Mouse (Mus musculus) midbrain, embryonic 14.5 days (tissue): ENCODE data around the gene Hist1h2bl. TPM values are rescaled to one million over a fixed set of nuclear protein-coding genes. Genes with fewer than 3 reads are reported as not detected.
"Not testable (repeated sequence)": the region's sequence is repeated elsewhere in the genome, so short reads cannot be mapped to it uniquely, and the experiment has no call there.

ENCODE experiments used
- ATAC-seq: fragments of 200-750 bp; cut with Nextera tagmentation; 2 replicates; pipeline ENCODE4 v1.8.0; 2017; ENCODE audit warnings: moderate number of reproducible peaks, moderate library complexity; ENCODE audit not compliant: low FRiP score, low TSS enrichment
- DNase-seq: peaks from one replicate; pipeline ENCODE4 v3.0.0-alpha.2; 2015
- H3K27ac ChIP-seq: fragments of 300-500 bp; sonication (generic); replicated peaks from 2 replicates; pipeline ENCODE4 v1.5.1; 2014; ENCODE audit warnings: mild to moderate bottlenecking, low read depth, low read length, moderate library complexity
- H3K27me3 ChIP-seq: fragments of 300-500 bp; sonication (generic); 2 replicates; pipeline ENCODE4 v1.6.1; 2014; ENCODE audit warnings: low read length, control low read depth, mixed read lengths; ENCODE audit not compliant: control insufficient read depth, insufficient read depth
- H3K36me3 ChIP-seq: fragments of 300-500 bp; sonication (generic); 2 replicates; pipeline ENCODE4 v1.6.1; 2014; ENCODE audit warnings: low read length, control low read depth; ENCODE audit not compliant: control insufficient read depth, insufficient read depth
- H3K4me1 ChIP-seq: fragments of 300-500 bp; sonication (generic); 2 replicates; pipeline ENCODE4 v1.6.1; 2014; ENCODE audit warnings: mild to moderate bottlenecking, antibody characterized with exemption, low read length, control low read depth; ENCODE audit not compliant: control insufficient read depth, insufficient read depth
- H3K4me2 ChIP-seq: fragments of 300-500 bp; sonication (generic); 2 replicates; pipeline ENCODE4 v1.6.1; 2014; ENCODE audit warnings: mild to moderate bottlenecking, low read length, moderate library complexity
- H3K4me3 ChIP-seq: fragments of 300-500 bp; sonication (generic); replicated peaks from 2 replicates; pipeline ENCODE4 v1.5.1; 2014; ENCODE audit warnings: low read depth, low read length
- H3K9ac ChIP-seq: fragments of 300-500 bp; sonication (generic); replicated peaks from 2 replicates; pipeline ENCODE4 v1.6.1; 2014; ENCODE audit warnings: mild to moderate bottlenecking, low read length, moderate library complexity
- H3K9me3 ChIP-seq: fragments of 300-500 bp; sonication (generic); 2 replicates; pipeline ENCODE4 v1.6.1; 2016; ENCODE audit warnings: low read length, control low read depth, mixed read lengths; ENCODE audit not compliant: control insufficient read depth
- WGBS: fragments of 180-500 bp; shearing (Covaris S2); extraction: QIAGEN DNeasy Blood & Tissue Kit; methylation state at CpG from one replicate; pipeline ENCODE4 v1.1.7; 2014; 5-methylcytosine and 5-hydroxymethylcytosine counted together
- polyA plus RNA-seq: library from polyadenylated mRNA; unstranded; fragments of >200 nt; fragmentation: Nextera tagmentation; extraction: Ambion mirVana; gene quantifications from 2 replicates; pipeline ENCODE4 v1.2.1, GENCODE M21; 2014

The Hist1h2bl gene
- polyA plus RNA-seq, 1 experiment from 2014 or later = not detected

GRCm38 (mm10) chr13:21750159-21751017 is 34.4 kb upstream of the Hist1h2bl start, which contains the start of gene Hist1h4k:
Hist1h4k (minus strand) TSS chr13:21750505.
- ATAC-seq (peak; percentile 88), DNase-seq (peak; percentile 96)
- H3K27ac ChIP-seq = peak within 1 kb of the TSS; percentile 82
- peak within 1 kb of the TSS; percentile 74 for H3K4me2 ChIP-seq
- H3K27me3 ChIP-seq, H3K36me3 ChIP-seq, H3K9me3 ChIP-seq: not testable (repeated sequence)
- WGBS = under 1% methylated on average over 42 of the region's 56 CpGs
- peaks cover 33% of the 10 kb centered on the region for H3K4me1 ChIP-seq
- peak within 1 kb of the TSS; percentile 64 for H3K9ac ChIP-seq
- H3K4me3 ChIP-seq = peak within 1 kb of the TSS; percentile 53

- no peaks in the 10 kb centered on the region for H3K36me3 ChIP-seq
- H3K9ac ChIP-seq = peak overlapping the region; percentile 64
- DNase-seq = peak; percentile 56
- ATAC-seq = no peak
- WGBS = 3% methylated on average over 5 of the region's 5 CpGs
- peaks cover 28% of the 10 kb centered on the region for H3K4me1 ChIP-seq
- no peaks in the 10 kb centered on the region for H3K9me3 ChIP-seq
- H3K27ac ChIP-seq = peak overlapping the region; percentile 82
- peak overlapping the region; percentile 74 for H3K4me2 ChIP-seq
- H3K4me3 ChIP-seq = peak overlapping the region; percentile 53
- no peaks in the 10 kb centered on the region for H3K27me3 ChIP-seq
Measured at GRCm38 (mm10) chr13:21749387-21750158, 33.6 kb upstream of the Hist1h2bl start.

GRCm38 (mm10) chr13:21745006-21745405 is 29.1 kb upstream of the Hist1h2bl start:
- H3K9ac ChIP-seq = no peak overlapping the region
- DNase-seq (no peak), ATAC-seq (no peak)
- peaks cover 19% of the 10 kb centered on the region for H3K4me1 ChIP-seq
- no peaks in the 10 kb centered on the region for H3K9me3 ChIP-seq
- H3K27me3 ChIP-seq = no peaks in the 10 kb centered on the region
- 94% methylated on average over 1 of the region's 1 CpGs for WGBS
- no peak overlapping the region for H3K4me2 ChIP-seq
- no peak overlapping the region for H3K27ac ChIP-seq
- no peaks in the 10 kb centered on the region for H3K36me3 ChIP-seq
- H3K4me3 ChIP-seq = no peak overlapping the region

GRCm38 (mm10) chr13:21734906-21735767 is 19.2 kb upstream of the Hist1h2bl start, which contains the start of gene Hist1h4j:
Hist1h4j (plus strand) TSS chr13:21735064.
- peak within 1 kb of the TSS; percentile 50 for H3K4me3 ChIP-seq
- H3K27me3 ChIP-seq, H3K36me3 ChIP-seq, H3K9me3 ChIP-seq: not testable (repeated sequence)
- DNase-seq = peak; percentile 95
- peak within 1 kb of the TSS; percentile 97 for H3K27ac ChIP-seq
- H3K4me2 ChIP-seq = peak within 1 kb of the TSS; percentile 73
- peaks cover 14% of the 10 kb centered on the region; the same call in 1 of the 2 replicates for H3K4me1 ChIP-seq
- peak; percentile 88 for ATAC-seq
- WGBS = under 1% methylated on average over 37 of the region's 56 CpGs
- H3K9ac ChIP-seq = peak within 1 kb of the TSS; percentile 69

GRCm38 (mm10) chr13:21734010-21734905 is 18.3 kb upstream of the Hist1h2bl start:
- H3K27ac ChIP-seq = peak overlapping the region; percentile 97
- peak overlapping the region; percentile 73 for H3K4me2 ChIP-seq
- H3K4me1 ChIP-seq = peaks cover 14% of the 10 kb centered on the region; the same call in 1 of the 2 replicates
- peak; percentile 83 for ATAC-seq
- no peaks in the 10 kb centered on the region for H3K36me3 ChIP-seq
- no peaks in the 10 kb centered on the region for H3K9me3 ChIP-seq
- peak overlapping the region; percentile 69 for H3K9ac ChIP-seq
- peak overlapping the region; percentile 50 for H3K4me3 ChIP-seq
- peak; percentile 96 for DNase-seq
- under 1% methylated on average over 21 of the region's 21 CpGs for WGBS
- no peaks in the 10 kb centered on the region for H3K27me3 ChIP-seq

- Histone ChIP-seq H3K9ac (no peak overlapping the region), H3K27ac (peak overlapping the region; percentile 97), H3K4me1 (peaks cover 14% of the 10 kb centered on the region; the same call in 1 of the 2 replicates), H3K36me3 (no peaks in the 10 kb centered on the region), H3K27me3 (no peaks in the 10 kb centered on the region), H3K4me2 (0 out of 2 replicates have a peak overlapping the region, but pooled peaks have one; percentile 73), H3K9me3 (no peaks in the 10 kb centered on the region), H3K4me3 (no peak overlapping the region)
- 62% methylated on average over 5 of the region's 5 CpGs for WGBS
- DNase-seq = no peak
- peak; percentile 9; the same call in 1 of the 2 replicates for ATAC-seq
Measured at GRCm38 (mm10) chr13:21733466-21733865, 17.5 kb upstream of the Hist1h2bl start.

GRCm38 (mm10) chr13:21729544-21729943 is 13.6 kb upstream of the Hist1h2bl start:
- no peak overlapping the region for H3K4me3 ChIP-seq
- H3K36me3 ChIP-seq = no peaks in the 10 kb centered on the region
- WGBS = 81% methylated on average over 1 of the region's 1 CpGs
- no peak overlapping the region for H3K27ac ChIP-seq
- no peak overlapping the region for H3K4me2 ChIP-seq
- no peak overlapping the region for H3K9ac ChIP-seq
- ATAC-seq (no peak), DNase-seq (no peak)
- H3K27me3 ChIP-seq = no peaks in the 10 kb centered on the region
- H3K4me1 ChIP-seq = peaks cover 12% of the 10 kb centered on the region; the same call in 1 of the 2 replicates
- no peaks in the 10 kb centered on the region for H3K9me3 ChIP-seq
